Mouse (Mus musculus) v-Abl transformed pro-B cells (cell line): ENCODE measurements around the gene Ang.

ENCODE experiments used
- in situ Hi-C, 2 experiments: fragments of 400-800 bp; cut with MboI; formaldehyde crosslinking; loops; one replicate each; pipeline ENCODE4 v1.15.1; 2025; ENCODE audit not compliant: unreplicated experiment in 2 of 2

Ang gene

DNA sequence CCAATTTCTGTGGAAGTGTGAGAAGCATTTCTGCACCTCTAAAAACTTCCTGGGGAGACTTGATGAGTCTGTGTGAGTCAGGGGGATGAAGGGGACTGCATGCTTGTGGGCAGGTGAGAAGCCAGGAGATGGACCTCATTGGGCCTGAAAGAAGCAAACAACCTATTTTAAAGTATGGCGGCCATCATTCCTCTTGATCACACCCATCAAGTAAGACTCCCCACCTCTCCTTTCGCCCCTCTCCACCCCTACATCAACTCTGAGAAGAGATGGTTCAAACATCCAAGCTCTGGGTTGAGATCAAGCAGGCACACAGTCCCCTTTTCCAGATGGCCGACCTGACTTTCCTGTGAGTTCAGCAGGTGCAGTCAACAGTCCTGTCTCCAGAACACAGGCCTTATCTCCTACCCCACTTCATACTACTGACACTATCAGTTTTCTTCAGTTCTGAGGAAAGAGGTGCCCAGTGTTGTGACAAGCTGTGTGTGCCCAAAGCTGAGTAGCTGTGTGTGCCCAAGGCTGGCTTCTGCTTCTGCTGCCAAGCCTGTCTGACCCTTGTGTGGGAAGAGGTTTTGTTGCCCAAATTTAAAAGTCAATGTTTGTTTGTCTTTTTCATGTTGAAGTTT is 59.4 kb downstream of the Ang start:
- in situ Hi-C loops = no loop called here
